Mouse (Mus musculus): ENCODE measurements around the gene Ppat. TPM values are rescaled to one million over a fixed set of nuclear protein-coding genes. Genes with fewer than 3 reads are reported as not detected.

Gene Ppat
- 32.5 and 34.6 TPM in 2 replicates for polyA plus RNA-seq (2015; fragmentation: Nextera tagmentation; extraction: Ambion mirVana)

GRCm38 (mm10) chr5:76951106-76952027 is at the start of gene Ppat, which contains the start of gene Paics:
Ppat (minus strand) TSS chr5:76951578.
Paics (plus strand) TSS chr5:76951307.

GRCm38 (mm10) chr5:76974554-76975285 is 23.3 kb upstream of the Ppat start, which contains the start of gene Srp72:
Srp72 (plus strand) TSS chr5:76974683.

GRCm38 (mm10) chr5:76905405-76906154 is 45.8 kb downstream of the Ppat start, which contains the start of gene Aasdh:
Aasdh (minus strand) TSS chr5:76905514.

Other genes starting within 250 kb of the Ppat start
- 9.9 and 12.0 TPM in 2 replicates for gene Aasdh, start 46.1 kb downstream of the Ppat start, polyA plus RNA-seq (2015; fragmentation: Nextera tagmentation; extraction: Ambion mirVana)
- gene Paics, start 271 bp downstream of the Ppat start, polyA plus RNA-seq (2015; fragmentation: Nextera tagmentation; extraction: Ambion mirVana): 175 and 187 TPM in 2 replicates
- 45.1 and 52.7 TPM in 2 replicates for gene Srp72, start 23.1 kb upstream of the Ppat start, polyA plus RNA-seq (2015; fragmentation: Nextera tagmentation; extraction: Ambion mirVana)
- gene Arl9, start 52.5 kb upstream of the Ppat start, polyA plus RNA-seq (2015; fragmentation: Nextera tagmentation; extraction: Ambion mirVana): not detected in 2 replicates
- gene Thegl, start 64.4 kb upstream of the Ppat start, polyA plus RNA-seq (2015; fragmentation: Nextera tagmentation; extraction: Ambion mirVana): 0.29 and 0.35 TPM in 2 replicates
- gene Hopx, start 163.5 kb upstream of the Ppat start, polyA plus RNA-seq (2015; fragmentation: Nextera tagmentation; extraction: Ambion mirVana): 3.0 and 3.5 TPM in 2 replicates

Data from spleen, postnatal 0 days (tissue).